Mouse (Mus musculus) liver, postnatal 0 days (tissue): ENCODE data around the gene Gm10778.

Source experiments
- CTCF ChIP-seq: sonication (generic); IDR thresholded peaks from 2 replicates; pipeline ENCODE4 v1.5.1; 2016; ENCODE audit warnings: antibody characterized with exemption, low read depth
- EP300 ChIP-seq: IDR thresholded peaks from 2 replicates; pipeline ENCODE4 v1.6.1; 2016; ENCODE audit warnings: antibody characterized with exemption, low read depth, mild to moderate bottlenecking

DNA sequence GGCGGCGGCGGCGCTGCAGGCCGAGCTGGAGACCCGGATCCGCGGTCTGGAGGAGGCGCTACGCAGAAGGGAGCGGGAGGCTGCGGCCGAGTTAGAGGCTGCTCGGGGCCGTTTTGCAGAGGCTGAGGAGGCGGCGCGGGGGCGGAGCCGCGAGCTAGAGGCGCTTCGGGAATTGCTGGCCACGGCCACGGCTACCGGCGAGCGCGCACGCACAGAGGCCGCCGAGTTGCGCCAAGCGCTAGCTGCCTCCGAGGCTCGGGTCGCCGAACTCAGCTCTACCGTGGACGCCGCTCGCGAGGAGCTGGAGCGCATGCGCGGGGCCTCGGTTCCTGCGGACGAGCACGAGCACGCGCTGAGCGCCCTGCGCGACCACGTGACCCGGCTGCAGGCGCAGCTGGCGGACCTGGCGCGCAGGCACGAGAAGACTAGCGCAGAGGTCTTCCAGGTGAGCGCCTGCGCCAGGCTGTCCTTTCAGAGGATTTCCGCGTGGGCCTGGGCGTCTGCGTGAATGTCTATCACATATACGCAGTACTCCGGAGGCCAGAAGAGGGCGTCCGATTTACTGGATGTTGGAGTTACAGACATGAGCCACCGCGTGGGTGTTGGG is 5.3 kb upstream of the Gm10778 start:
- TF ChIP-seq CTCF (peak; percentile 58), EP300 (no peak)
